Mouse (Mus musculus) small intestine, adult 2 months (tissue): ENCODE results near the gene Ppan.

ENCODE experiments used
- CTCF ChIP-seq: fragments of 200-500 bp; IDR thresholded peaks from 2 replicates; pipeline ENCODE4 v1.5.1; 2012; ENCODE audit warnings: low read depth, mild to moderate bottlenecking, control low read depth, inconsistent platforms, low read length, moderate library complexity, mixed read lengths; ENCODE audit not compliant: insufficient replicate concordance, insufficient read length; ENCODE audit errors: extremely low read depth
- POLR2A ChIP-seq: fragments of 200-500 bp; IDR thresholded peaks from 2 replicates; pipeline ENCODE4 v1.6.1; 2012; ENCODE audit warnings: low read depth, mild to moderate bottlenecking, control low read depth, inconsistent platforms, low read length, moderate library complexity

DNA sequence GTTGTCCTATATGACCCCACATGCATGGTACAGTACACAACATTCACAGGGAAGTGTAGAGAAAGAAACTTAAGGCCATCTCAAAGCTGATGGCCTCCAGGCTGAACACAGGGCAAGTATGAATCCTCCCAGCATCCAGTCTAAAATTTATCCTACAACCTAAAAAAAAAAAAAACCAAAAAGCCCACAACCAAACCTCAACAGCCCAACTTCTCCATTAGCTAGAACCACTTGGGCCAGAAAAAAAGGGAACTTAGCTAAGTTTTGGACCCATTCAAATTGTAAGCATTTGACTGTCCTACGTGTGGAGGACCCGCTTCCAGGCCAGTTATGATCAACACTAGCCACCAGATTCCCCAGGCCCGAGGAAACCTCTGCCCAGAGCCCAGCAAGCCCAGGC lies 35.3 kb downstream of the Ppan start:
- TF ChIP-seq CTCF (no peak), POLR2A (no peak)
